Mouse (Mus musculus): Measurements from ENCODE around the gene Gm20547. TPM values are rescaled to one million over a fixed set of nuclear protein-coding genes. Genes with fewer than 3 reads are reported as not detected.
A peak's percentile ranks its signal among the peaks of the same experiment; 100 is the strongest.
"Not testable (repeated sequence)": the region's sequence is repeated elsewhere in the genome, so short reads cannot be mapped to it uniquely, and the experiment has no call there.

The Gm20547 gene
- polyA plus RNA-seq, 1 experiment: 0.04 TPM

DNA sequence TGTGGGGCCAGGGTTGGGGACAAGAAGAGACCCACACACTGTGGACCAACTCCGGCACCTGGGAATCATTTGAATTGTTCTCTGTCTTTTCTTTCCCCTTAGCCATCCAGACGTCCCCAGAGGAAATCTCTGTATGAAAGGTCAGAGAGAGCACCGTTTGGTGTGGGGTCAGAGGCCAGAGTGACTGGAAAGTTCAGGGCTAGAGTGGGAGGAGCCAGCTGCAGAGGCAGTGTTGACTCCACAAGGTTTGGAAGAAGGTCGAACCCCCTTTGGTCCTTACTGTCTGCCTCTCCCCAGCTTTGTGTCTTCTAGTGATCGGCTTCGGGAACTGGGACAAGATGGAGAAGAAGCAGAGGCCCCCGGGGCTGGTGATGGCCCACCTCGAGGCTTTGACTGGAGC, 28.3 kb downstream of the Gm20547 start:
- DNase-seq (ENCODE audit: low spot score): no peak

DNA sequence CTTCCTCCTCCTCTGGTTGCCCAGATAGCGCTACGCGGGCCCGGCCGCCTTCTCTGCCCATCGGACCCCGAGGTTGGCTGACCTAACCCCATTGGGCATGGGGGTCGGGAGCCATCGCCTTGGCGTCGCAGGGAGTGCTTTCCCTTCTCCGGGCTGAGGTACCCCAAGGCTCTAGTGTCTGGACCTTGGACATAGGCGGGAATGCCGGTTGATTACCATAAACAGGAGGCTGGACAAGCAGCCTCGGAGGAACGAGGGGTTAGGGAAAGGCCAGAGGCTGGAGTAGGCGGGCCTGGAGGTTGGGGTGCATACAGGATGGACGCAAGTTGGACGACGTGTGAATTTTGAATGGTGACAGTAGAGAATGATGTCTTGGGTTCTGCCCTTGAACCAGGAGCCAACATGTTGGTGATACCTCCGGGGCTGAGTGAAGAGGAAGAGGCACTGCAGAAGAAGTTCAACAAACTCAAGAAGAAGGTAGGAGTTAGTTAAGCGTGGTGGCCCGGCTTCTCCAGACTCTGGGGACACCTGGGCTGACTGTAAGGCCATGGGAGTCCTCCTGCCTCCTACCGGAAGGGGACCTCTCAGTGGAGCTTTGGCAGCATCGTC, 31.2 kb downstream of the Gm20547 start:
- DNase-seq (ENCODE audit: low spot score): no peak

DNA sequence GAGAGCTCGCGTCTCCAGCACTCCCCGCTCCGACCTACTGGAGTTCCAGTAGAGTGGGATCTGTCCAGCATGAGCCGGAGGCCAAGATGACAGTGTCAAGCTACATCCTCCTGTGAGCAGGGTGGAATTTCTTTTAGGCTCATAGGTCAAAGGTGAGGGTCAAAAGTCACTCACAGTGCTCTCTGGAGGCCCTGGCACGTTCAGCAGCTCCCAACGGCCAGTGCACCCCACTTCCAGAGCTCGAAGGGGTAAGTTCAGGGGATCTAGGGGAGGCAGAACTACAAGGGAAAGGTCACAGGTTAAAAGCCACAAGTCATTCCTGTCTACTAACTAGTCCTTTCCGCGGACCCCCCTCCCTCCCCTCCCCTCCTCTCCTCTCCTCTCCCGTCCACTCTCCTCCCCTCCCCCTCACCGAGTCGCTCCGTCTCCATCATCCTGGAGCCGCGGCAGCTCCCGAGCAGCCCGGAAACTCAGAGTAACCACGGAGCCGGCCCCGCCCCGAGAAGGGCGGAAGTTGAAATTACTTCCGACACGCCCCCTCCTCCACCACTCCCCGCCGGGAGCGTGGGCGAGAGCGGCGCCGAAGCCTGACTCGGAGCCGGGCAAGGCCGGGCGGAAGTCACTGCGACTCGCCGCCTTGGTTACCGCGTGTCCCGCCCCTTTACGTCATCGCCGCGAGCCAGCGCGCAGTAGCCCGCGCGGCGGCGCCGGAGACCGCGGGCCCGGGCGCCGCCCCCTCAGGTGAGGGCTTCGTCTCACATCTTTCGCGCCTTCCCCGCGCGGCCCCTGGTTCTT, 31.9 kb downstream of the Gm20547 start, which contains the start of the genes Skiv2l and Nelfe:
Gene Skiv2l (minus strand): TSS at position 489 of the 795 bp plus-strand sequence.
Gene Nelfe (plus strand): TSS at position 670 of the 795 bp plus-strand sequence.
- DNase-seq (ENCODE audit: low spot score): peak; percentile 91

DNA sequence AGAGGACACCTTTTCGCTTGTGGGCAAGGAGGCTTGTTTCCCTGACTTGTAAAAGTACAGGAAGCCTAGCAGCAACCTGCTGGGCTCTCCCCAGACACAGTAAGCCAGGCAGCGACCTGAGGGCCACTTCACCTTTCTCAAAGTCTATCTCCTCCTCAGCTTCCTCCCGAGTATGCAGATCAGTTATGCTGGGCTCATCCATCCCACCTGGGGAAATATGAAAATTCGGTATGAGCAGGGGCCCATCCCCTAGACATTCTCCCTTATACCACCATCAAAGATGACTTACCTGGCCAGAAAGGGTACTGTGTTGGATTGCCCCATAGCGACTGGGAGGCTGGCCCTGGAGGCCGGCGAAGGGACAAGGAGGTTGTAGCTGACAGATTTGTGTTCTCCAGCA, 34.2 kb downstream of the Gm20547 start:
- DNase-seq (ENCODE audit: low spot score): no peak

DNA sequence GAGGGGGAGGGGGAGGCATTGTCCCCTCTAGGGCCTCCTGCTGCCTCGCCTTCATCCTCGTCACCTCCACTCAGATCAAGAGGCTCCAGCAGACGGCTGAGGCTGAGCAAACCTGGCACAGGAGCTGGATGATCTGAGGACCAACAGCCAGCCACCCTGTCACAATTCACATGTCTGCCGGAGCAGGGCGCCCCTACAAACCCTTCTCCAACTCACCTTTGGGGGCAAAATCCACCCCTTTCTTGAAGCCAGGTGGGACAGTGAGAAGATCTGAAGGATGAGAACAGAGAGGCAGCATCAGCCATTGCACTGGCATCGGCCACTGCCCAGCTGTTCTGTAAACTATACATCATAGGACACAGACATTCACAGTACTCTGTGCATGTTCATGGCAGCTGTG, 34.6 kb downstream of the Gm20547 start:
- DNase-seq (ENCODE audit: low spot score): no peak

DNA sequence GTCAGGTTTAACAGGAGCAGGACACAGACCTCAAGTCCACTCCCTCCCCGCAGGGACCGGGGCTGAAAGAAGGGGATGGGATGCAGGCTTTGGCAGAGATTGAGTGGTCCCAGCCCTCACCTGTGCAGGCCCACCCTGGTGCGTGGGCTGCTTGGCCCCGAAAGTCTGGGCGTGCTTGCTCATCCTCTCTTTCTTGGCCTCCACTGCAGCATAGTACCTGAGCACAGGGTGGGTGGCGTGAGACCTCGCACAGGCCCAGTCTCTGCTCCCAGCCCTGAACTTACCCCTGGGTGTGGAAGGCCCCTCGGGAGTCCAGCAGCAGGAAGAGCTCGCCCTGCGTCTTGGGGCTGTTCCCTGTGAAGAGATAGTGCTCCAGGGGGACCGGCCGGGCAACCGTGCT, 37.0 kb downstream of the Gm20547 start:
- DNase-seq (ENCODE audit: low spot score): no peak

DNA sequence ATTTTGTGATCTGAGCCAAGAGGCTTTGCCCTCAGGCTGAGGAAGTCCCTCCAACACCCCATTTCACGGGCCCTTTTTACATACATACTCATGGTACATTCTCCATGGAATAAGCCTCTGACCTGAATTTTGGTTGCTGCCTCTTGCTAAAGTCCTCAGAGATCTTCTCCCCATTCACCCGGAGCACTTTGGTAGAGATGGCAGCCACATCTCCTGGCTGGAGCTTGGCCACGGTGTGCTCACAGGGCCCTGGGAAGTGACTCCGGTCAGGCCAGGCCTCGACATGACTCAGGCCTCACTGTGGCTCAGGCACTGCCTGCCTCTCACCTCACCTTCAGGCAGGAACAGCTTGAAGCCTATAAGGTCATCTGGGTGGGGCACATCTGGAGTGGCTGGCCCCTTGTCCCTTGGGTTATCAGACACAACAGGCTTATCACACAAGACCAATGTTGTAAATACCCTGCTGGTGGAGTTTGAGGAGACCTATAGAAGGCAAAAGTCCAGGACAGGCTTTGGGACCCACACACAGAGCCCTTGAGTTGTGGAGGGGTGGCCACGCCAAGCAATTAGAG, 41.0 kb downstream of the Gm20547 start:
- no peak for DNase-seq (ENCODE audit: low spot score)

DNA sequence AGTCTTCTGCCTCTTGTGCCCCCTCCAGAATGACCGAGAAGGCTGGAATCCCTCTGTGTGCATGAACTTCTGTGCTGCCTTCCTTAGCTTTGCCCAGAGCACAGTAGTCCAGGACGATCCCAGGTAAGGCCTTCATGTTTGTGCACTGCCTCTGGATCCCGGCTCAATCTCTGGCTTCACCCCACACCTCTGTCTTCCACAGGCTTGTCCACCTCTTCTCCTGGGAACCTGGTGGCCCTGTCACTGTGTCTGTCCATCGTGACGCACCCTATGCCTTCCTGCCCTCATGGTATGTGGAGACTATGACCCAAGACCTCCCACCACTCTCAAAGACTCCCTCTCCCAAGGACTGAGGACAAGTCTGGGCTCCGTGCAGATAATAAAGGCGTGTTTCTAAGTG, 43.1 kb downstream of the Gm20547 start:
- no peak for DNase-seq (ENCODE audit: low spot score)

DNA sequence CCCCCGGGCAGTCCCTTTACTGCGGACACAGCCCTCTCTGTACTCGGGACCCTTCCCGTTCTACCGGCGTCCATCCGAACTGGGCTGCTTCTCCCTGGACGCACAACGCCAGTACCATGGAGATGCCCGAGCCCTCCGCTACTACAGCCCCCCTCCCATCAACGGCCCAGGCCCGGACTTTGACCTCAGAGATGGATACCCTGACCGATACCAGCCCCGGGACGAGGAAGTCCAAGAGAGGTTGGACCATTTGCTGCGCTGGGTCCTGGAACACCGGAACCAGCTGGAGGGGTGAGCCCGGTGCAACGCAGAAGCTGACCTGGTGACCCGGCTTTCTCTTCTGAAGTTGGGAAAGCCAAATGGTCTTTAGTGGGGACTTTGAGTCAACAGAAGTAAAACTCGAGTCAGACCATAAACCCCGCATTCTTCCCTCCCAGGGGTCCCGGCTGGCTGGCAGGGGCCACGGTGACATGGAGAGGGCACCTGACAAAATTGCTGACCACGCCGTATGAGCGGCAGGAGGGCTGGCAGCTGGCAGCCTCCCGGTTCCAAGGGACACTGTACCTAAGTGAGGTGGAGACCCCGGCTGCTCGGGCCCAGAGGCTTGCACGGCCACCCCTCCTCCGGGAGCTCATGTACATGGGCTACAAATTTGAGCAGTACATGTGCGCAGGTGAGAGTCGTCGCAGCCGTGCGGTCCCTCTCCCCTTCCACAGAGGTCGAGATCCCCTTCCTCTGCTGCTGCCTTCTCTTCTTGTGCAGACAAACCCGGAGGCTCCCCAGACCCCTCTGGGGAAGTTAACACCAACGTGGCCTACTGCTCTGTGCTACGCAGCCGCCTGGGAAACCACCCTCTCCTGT, 44.1 kb downstream of the Gm20547 start:
- DNase-seq (ENCODE audit: low spot score): no peak

DNA sequence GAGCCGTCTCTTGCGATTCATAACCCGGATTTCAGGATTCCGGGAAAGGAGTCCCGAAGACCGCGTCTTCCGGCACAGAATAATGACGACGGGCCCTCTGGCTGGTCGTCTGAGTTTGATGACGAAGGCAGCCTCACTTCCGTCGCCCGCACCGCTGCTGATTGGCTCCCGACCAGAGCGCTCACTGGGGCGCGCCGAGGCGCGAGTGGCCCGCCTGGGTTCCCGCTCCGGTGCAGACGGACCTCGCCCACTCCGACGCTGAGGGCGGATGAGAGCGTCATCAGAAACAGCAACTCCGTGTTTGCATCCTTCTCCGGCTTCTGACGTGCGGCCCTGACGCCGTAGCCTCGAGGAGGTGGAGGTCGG, 45.0 kb downstream of the Gm20547 start, which contains the start of the genes Stk19 and Dxo:
Gene Stk19 (minus strand): TSS at position 90 of the 366 bp plus-strand sequence.
Gene Dxo (plus strand): TSS at position 164 of the 366 bp plus-strand sequence.
- peak; percentile 88 for DNase-seq (ENCODE audit: low spot score)

DNA sequence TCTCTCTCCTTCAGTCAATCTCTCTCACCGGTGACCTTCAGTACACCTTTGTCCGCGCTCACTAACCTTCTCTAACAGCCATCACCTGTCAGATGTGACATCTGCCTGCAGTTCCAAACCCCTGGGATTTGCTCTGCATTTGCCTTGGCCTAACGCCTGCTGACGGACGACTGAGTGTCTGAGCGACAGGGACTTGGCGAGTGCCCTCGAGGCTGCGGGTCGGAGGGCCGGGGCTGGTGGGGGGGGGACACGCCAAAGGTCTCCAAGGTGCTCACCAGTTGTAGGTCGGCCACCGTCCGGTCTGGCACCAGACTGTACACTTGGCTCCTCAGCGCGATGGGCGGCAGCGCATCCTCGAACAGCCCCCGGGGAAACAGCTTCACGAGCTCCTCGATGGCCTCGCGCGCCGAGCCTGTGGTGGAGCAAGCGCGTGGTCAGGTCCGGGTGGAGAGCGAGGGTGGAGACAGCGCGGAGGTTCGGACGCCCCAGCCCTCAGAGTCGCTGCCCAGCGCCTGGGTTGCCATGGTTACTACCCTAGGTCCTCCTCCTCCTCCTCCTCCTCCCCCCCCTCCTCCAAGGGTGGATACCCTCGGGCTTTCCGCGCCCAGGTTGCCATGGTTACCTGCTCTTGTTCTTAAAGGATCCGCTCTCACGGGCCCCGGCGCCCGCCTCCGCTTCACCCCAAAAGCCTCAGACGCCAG, 45.5 kb downstream of the Gm20547 start:
- no peak for DNase-seq (ENCODE audit: low spot score)

DNA sequence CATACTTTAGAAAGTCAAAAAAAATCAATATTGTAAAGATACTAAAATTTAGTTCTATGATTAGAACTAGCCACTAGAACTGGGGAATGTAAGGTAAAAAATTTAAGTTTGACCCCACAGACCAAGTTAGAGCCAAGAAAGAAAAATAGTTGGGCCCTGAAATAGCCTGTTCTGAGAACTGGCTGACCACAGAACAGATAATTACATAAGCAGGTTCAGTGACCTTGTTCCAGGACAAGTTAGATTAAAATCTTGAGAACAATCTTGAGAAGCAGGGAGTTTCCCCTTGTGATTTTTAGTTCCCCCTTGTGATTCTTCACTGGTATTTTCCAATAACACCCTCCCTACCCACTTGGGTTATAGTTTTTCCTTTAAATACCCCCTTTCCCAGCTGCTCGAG, 51.1 kb downstream of the Gm20547 start:
- DNase-seq (ENCODE audit: low spot score): not testable (repeated sequence)

DNA sequence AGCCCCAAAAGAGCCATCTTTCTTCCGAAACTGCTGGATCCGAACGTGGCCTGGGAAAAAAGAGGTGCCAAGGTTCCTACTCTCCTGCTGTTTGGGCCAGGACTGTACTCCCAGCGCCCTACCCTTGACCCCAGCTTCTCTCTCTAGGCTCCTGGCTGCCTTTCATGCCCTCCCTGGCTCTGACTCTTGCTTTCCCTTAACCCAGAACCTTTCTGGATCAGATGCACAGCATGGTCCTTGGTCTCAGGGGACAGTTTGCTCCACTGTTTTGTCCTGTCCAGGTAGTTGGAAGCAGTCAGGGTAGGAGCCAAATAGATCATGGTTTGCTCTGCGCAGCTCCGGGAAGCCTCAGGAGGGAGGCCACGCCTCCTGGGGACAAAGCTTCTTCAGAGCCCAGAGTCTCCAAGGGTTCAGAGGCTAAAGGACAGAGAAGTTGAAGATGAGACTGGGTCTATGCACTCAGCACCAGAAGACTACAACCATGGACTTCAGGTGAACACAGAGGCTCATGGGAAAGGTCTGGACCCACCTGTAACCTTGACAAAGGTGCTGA, 66.9 kb downstream of the Gm20547 start:
- no peak for DNase-seq (ENCODE audit: low spot score)

DNA sequence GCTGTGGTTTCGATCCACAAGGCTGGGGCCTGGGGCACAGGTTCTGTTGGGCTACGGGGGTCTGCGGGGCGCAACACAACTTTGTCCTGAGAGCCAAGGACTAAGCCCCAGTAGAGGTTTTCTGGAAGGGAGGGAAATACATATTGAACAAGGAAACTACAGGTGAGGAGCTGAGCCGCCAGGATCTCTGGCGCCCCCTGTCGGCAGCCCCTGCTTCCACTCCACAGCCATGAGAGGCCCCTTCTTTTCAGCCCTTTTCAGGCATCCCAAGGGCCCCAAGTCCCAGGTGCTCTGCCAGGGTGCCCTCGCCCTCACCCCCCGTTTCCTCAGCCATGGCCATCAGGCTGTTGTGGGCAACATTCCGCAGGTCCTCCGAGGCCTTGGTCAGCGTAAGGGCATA, 68.1 kb downstream of the Gm20547 start:
- not testable (repeated sequence) for DNase-seq (ENCODE audit: low spot score)

DNA sequence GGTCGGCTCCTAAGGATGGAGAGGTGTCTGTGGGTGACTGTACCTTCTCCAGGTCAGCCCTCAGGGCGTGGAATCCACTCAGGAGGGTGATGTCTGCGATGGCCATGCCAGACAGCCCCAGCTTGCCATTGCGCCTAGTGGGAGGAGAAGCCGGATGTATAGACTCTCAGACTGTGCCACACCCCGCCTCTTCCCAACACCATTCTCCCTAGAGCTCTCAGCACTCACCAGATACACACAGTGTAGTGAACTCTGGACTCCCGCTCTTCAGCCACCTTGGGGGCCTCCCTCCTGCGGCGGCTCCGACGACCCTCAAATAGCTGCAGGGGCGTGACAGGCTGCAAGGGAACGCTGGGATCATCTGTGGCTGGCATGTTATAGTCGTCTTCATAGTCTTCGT, 70.6 kb downstream of the Gm20547 start:
- DNase-seq (ENCODE audit: low spot score): no peak

DNA sequence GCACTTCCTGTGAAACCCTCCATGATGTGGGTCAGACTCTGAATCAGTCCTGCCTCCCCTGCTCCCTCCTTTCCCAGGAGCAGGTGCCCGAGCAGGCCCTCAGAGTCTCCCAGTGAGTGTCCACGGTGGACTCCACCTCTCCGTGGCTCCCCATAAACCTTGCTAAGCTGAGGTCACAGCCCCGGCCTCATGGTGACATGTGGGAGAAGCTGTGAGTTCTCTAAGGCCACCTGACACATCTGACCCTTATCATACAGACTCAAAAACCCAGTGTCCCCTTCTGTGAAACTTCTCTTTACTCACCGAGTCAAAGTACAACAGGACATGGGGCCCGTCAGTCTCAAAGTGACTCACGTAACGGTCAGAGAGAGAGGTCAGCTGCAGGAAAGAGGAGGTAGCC, 71.0 kb downstream of the Gm20547 start:
- DNase-seq (ENCODE audit: low spot score): not testable (repeated sequence)

DNA sequence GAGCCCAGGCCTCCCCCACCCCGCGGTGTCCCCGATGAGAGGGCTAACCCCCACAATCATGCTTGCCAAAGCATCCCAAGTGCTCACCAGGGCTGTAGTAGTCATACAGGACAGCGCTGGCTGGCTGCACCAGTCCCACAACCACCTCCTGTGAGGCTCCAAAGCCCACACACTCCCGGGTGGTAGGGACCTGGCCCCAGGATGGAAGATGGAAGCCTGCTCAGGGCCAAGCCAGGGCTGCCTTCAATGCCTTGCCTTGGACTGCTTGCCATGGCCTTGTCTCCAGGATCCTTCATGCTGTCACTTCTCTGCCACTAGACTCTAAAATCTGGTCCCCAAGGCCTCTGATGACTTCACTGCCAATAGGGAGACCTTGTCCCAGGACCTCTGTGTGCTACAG, 71.4 kb downstream of the Gm20547 start:
- DNase-seq (ENCODE audit: low spot score): not testable (repeated sequence)

DNA sequence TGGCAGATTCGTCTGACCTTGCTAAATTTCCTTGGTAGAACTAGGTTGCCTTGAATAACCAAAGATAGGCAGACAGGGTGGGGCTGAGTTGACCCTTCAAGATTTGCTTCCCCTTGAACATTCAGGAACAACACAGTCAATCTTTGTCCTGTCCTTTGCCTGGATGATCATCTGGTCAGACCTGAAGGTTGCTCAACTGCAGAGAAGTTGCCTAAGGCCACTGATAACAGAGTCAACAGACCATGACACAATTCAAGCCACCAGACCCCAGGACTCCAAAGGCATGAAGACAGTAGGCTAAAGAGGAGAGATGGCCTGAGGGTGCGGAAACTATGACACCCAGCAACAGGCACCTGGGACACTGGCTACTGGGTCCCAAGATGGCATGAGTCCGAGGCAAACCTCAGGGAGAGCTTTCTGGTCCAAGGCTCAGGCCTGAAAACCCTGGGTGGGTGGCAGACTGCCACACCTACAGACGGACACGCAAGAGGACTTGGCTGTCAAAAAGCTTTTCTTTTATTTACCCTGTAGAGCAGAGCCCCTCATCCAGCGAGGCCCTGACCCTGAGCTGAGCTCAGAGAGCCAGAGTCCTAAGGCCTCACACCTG, 73.1 kb downstream of the Gm20547 start:
- no peak for DNase-seq (ENCODE audit: low spot score)

DNA sequence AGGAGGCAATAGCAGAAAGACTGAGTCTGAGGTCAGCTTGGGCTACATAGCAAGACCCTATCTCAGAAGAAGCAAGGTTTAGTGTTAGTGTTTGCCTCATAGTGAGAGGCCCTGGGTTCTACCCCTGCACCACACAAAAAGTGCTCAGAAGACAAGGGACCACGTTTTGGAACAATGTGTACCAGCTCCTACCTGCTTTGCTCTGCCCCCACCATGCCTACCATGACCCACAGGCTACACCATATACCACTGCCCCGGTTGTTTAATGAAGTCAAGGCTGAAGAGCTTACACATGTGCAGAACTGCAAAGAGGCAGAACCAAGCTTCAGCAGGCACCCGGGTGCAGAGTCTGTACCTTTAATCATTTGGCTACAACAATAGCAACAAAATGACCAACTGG, 74.7 kb downstream of the Gm20547 start:
- DNase-seq (ENCODE audit: low spot score): no peak

All from urinary bladder, adult 2 months (tissue).